Mouse (Mus musculus) liver, embryonic 14.5 days (tissue): ENCODE data around the gene Pax5. TPM values are rescaled to one million over a fixed set of nuclear protein-coding genes. Genes with fewer than 3 reads are reported as not detected.
A peak's percentile ranks its signal among the peaks of the same experiment; 100 is the strongest.

ENCODE experiments used
- ATAC-seq: fragments of 200-750 bp; cut with Nextera tagmentation; 2 replicates; pipeline ENCODE4 v1.8.0; 2017; ENCODE audit warnings: moderate number of reproducible peaks, mild to moderate bottlenecking, moderate library complexity; ENCODE audit not compliant: insufficient read depth
- DNase-seq, 3 experiments: peaks; one replicate each; pipeline ENCODE4 v3.0.0-alpha.2; 2012 to 2013; ENCODE audit warnings: low read depth in 3 of 3, low spot score in 3 of 3
- H3K27ac ChIP-seq: fragments of 300-500 bp; sonication (generic); 2 replicates; pipeline ENCODE4 v1.5.1; 2014; ENCODE audit warnings: moderate library complexity, mild to moderate bottlenecking, control low read depth, inconsistent platforms
- H3K27me3 ChIP-seq: fragments of 300-500 bp; sonication (generic); 2 replicates; pipeline ENCODE4 v1.6.1; 2014; ENCODE audit warnings: mild to moderate bottlenecking, low read length, moderate library complexity; ENCODE audit not compliant: control insufficient read depth, insufficient read depth
- H3K36me3 ChIP-seq: fragments of 300-500 bp; sonication (generic); replicated peaks from 2 replicates; pipeline ENCODE4 v1.6.1; 2014; ENCODE audit warnings: low read depth; ENCODE audit not compliant: control insufficient read depth, insufficient read depth
- H3K4me1 ChIP-seq, 2 experiments: fragments of 200-500 bp in 1 of 2; fragments of 300-500 bp in 1 of 2; sonication (generic) in 1 of 2; replicated peaks; 2 replicates each; pipeline ENCODE4 v1.6.1; 2012 to 2014; ENCODE audit warnings: antibody characterized with exemption in 1 of 2, inconsistent platforms in 1 of 2, low read length in 1 of 2; ENCODE audit not compliant: control insufficient read depth in 2 of 2, insufficient read depth in 2 of 2
- H3K4me2 ChIP-seq: fragments of 300-500 bp; sonication (generic); 2 replicates; pipeline ENCODE4 v1.6.1; 2014; ENCODE audit warnings: low read depth, mild to moderate bottlenecking, control low read depth, moderate library complexity
- H3K4me3 ChIP-seq, 2 experiments: fragments of 200-500 bp in 1 of 2; fragments of 300-500 bp in 1 of 2; sonication (generic) in 1 of 2; 2 replicates each; pipeline ENCODE4 v1.5.1; 2012 to 2014; ENCODE audit warnings: low read depth in 2 of 2, low read length in 2 of 2, mild to moderate bottlenecking in 2 of 2, control low read depth in 1 of 2, inconsistent platforms in 1 of 2, moderate library complexity in 1 of 2; ENCODE audit not compliant: insufficient read depth in 1 of 2
- H3K9ac ChIP-seq: fragments of 300-500 bp; sonication (generic); replicated peaks from 2 replicates; pipeline ENCODE4 v1.6.1; 2014; ENCODE audit warnings: mild to moderate bottlenecking, control low read depth, moderate library complexity
- H3K9me3 ChIP-seq: fragments of 300-500 bp; sonication (generic); 2 replicates; pipeline ENCODE4 v1.6.1; 2016; ENCODE audit warnings: low read length, mixed read lengths; ENCODE audit not compliant: control insufficient read depth
- CTCF ChIP-seq: IDR thresholded peaks from 2 replicates; pipeline ENCODE4 v1.5.1; 2016; ENCODE audit warnings: antibody characterized with exemption, low read depth, control low read depth
- EP300 ChIP-seq: IDR thresholded peaks from 2 replicates; pipeline ENCODE4 v1.6.1; 2016; ENCODE audit warnings: antibody characterized with exemption, low read depth
- WGBS: fragments of 180-500 bp; shearing (Covaris S2); extraction: QIAGEN DNeasy Blood & Tissue Kit; methylation state at CpG from one replicate; pipeline ENCODE4 v1.1.7; 2014; ENCODE audit not compliant: insufficient replicate concordance; 5-methylcytosine and 5-hydroxymethylcytosine counted together
- polyA plus RNA-seq, 2 experiments: library from polyadenylated mRNA; depleted of rRNA in 1 of 2; stranded (reverse) in 1 of 2; unstranded in 1 of 2; fragments of >200 nt; fragmentation: Nextera tagmentation in 1 of 2; extraction: Ambion mirVana in 1 of 2; gene quantifications; 2 replicates each; pipeline versions ENCODE4 v1.2.1 to v1.2.3; 2012 to 2014

The Pax5 gene
- polyA plus RNA-seq, 2 experiments = 0.05 to 0.12 TPM

GRCm38 (mm10) chr4:44622682-44623434 is 87.4 kb downstream of the Pax5 start:
- H3K9me3 ChIP-seq = no peaks in the 10 kb centered on the region
- DNase-seq (no peak), ATAC-seq (no peak)
- no peak overlapping the region for H3K4me3 ChIP-seq
- H3K27me3 ChIP-seq = no peaks in the 10 kb centered on the region
- TF ChIP-seq CTCF (no peak), EP300 (no peak)
- no peaks in the 10 kb centered on the region for H3K4me1 ChIP-seq
- no peak overlapping the region for H3K9ac ChIP-seq
- 72% methylated on average over 17 of the region's 17 CpGs for WGBS
- H3K27ac ChIP-seq = no peak overlapping the region
- H3K4me2 ChIP-seq = no peak overlapping the region
- no peaks in the 10 kb centered on the region for H3K36me3 ChIP-seq

DNA sequence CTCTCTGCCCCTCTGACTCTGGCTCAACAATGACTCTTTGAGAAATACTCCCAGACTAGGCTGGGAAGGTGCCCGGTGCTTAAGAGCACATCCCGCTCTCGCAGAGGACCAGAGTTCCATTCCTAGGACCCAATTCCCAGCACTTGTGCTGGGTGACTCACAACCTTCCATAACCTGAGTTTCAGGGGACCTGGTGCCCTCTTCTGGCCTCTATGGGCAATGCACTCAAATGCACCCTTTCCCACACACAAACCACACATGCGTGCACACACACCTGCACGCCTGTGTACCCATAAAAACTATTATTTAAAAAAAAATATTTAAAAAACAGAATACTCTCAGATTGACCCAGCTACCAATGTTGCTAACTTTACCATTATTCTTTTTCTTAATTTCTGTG is 90.0 kb downstream of the Pax5 start:
- no peak for TF ChIP-seq EP300
- peak; percentile 37; the same call in 1 of the 2 replicates for TF ChIP-seq CTCF
- Histone ChIP-seq H3K9ac (no peak overlapping the region), H3K4me1 (no peaks in the 10 kb centered on the region), H3K4me3 (no peak overlapping the region), H3K9me3 (no peaks in the 10 kb centered on the region), H3K36me3 (no peaks in the 10 kb centered on the region), H3K4me2 (no peak overlapping the region), H3K27ac (no peak overlapping the region), H3K27me3 (no peaks in the 10 kb centered on the region)
- WGBS = 78% methylated on average over 5 of the region's 5 CpGs
- no peak for ATAC-seq
- DNase-seq = no peak

- H3K4me1 ChIP-seq = no peaks in the 10 kb centered on the region
- no peak for TF ChIP-seq EP300
- no peak for TF ChIP-seq CTCF
- H3K27ac ChIP-seq = no peak overlapping the region
- DNase-seq = no peak
- 62% methylated on average over 8 of the region's 8 CpGs for WGBS
- H3K9me3 ChIP-seq = no peaks in the 10 kb centered on the region
- no peaks in the 10 kb centered on the region for H3K36me3 ChIP-seq
- no peak for ATAC-seq
- no peak overlapping the region for H3K9ac ChIP-seq
- H3K4me3 ChIP-seq = no peak overlapping the region
- H3K4me2 ChIP-seq = no peak overlapping the region
- H3K27me3 ChIP-seq = no peaks in the 10 kb centered on the region
Observed at GRCm38 (mm10) chr4:44614066-44614667, 96.1 kb downstream of the Pax5 start.

- Histone ChIP-seq H3K27me3 (no peaks in the 10 kb centered on the region), H3K4me3 (no peak overlapping the region), H3K4me2 (no peak overlapping the region), H3K36me3 (no peaks in the 10 kb centered on the region), H3K9me3 (no peaks in the 10 kb centered on the region), H3K27ac (no peak overlapping the region), H3K9ac (no peak overlapping the region), H3K4me1 (no peaks in the 10 kb centered on the region)
- 54% methylated on average over 3 of the region's 3 CpGs for WGBS
- TF ChIP-seq CTCF = no peak
- TF ChIP-seq EP300 = no peak
- DNase-seq = no peak
- ATAC-seq = no peak
Observed at GRCm38 (mm10) chr4:44612392-44612791, 97.9 kb downstream of the Pax5 start.

- no peak for ATAC-seq
- DNase-seq = no peak
- H3K4me3 ChIP-seq = no peak overlapping the region
- H3K36me3 ChIP-seq = no peaks in the 10 kb centered on the region
- no peaks in the 10 kb centered on the region for H3K27me3 ChIP-seq
- H3K27ac ChIP-seq = no peak overlapping the region
- no peak overlapping the region for H3K4me2 ChIP-seq
- H3K9me3 ChIP-seq = no peaks in the 10 kb centered on the region
- WGBS = 47% methylated on average over 2 of the region's 2 CpGs
- TF ChIP-seq EP300 (no peak), CTCF (no peak)
- H3K4me1 ChIP-seq = no peaks in the 10 kb centered on the region
- H3K9ac ChIP-seq = no peak overlapping the region
Observed at GRCm38 (mm10) chr4:44605453-44605852, 104.8 kb downstream of the Pax5 start.
